Mouse (Mus musculus) small intestine, adult 2 months (tissue): ENCODE measurements around the gene Tmc6.

Experiments
- CTCF ChIP-seq: fragments of 200-500 bp; IDR thresholded peaks from 2 replicates; pipeline ENCODE4 v1.5.1; 2012; ENCODE audit warnings: low read depth, mild to moderate bottlenecking, control low read depth, inconsistent platforms, low read length, moderate library complexity, mixed read lengths; ENCODE audit not compliant: insufficient replicate concordance, insufficient read length; ENCODE audit errors: extremely low read depth
- POLR2A ChIP-seq: fragments of 200-500 bp; IDR thresholded peaks from 2 replicates; pipeline ENCODE4 v1.6.1; 2012; ENCODE audit warnings: low read depth, mild to moderate bottlenecking, control low read depth, inconsistent platforms, low read length, moderate library complexity

DNA sequence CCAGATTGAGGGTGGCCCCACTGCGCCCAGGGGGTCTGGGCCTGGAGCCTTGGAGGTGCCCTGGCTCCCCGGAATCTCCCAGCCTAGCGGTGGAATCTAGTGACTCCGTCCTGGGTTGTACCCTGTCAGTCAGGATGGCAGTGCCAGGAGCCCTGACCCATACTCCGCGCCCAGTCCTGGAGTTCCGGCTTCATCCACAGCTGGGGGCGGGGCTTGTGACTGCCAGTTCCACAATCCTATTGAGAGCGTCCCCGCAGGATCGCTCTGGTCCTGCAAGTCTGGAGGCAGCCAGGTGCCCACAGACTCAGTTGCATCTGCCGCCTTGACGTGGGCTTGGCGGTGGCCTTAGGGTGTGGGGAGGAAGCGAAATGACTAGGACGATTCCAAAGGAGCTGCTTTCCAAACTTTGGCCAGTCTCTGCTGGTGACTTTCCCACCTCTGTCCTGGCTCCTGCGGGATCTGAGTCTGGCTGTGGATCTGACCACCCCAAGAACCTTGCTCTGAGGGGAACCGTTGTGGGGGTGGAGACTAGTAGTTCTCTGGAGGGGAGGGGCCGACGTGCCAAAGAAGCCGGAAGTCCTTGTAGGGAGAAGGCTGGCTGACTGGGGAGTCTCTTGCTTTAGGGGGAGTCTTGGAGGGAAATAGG is 28.5 kb upstream of the Tmc6 start:
- peak; percentile 22; the same call in 1 of the 2 replicates for TF ChIP-seq CTCF
- TF ChIP-seq POLR2A: peak; percentile 49
